34 mouse cellular contexts compared by ENCODE assay signal in genomic region chr9:45251990-45252389, GRCm38 (mm10). TPM values are rescaled to one million over a fixed set of nuclear protein-coding genes. Genes with fewer than 3 reads are reported as not detected.
A peak's percentile ranks its signal among the peaks of the same experiment; 100 is the strongest.
DNase-seq lines count a peak whose midpoint lies in the region; ATAC-seq and TF ChIP-seq lines count a peak whose summit lies in the region.
"Had no signal": no experiment of that assay in that cellular context is flagged by ENCODE, and none has a peak within 500 bp of the region (broad histone marks: within the 10 kb centered on the region; RNA-seq: fewer than 3 reads in every experiment).

No protein-coding gene starts in this region.

- peaks cover 35% of the 10 kb centered on the region for H3K36me3 ChIP-seq in macrophage (ENCODE audit: inconsistent target)
- no peaks in the 10 kb centered on the region for H3K36me3 ChIP-seq in hindbrain, embryonic 12.5 days
- H3K36me3 ChIP-seq: embryonic facial prominence, embryonic 12.5 days; heart, embryonic 10.5 days; heart, embryonic 15.5 days; kidney, embryonic 15.5 days; liver, embryonic 13.5 days had no signal

- H3K4me1 ChIP-seq in bone marrow macrophage, adult 2 months (ENCODE audit: control insufficient read depth, insufficient read depth, low read length) = peaks cover 84% of the 10 kb centered on the region
- H3K4me1 ChIP-seq in hindbrain, embryonic 12.5 days = no peaks in the 10 kb centered on the region
- H3K4me1 ChIP-seq: embryonic facial prominence, embryonic 12.5 days; kidney, embryonic 15.5 days had no signal

- H3K9ac ChIP-seq in hindbrain, embryonic 12.5 days = no peak overlapping the region
- H3K9ac ChIP-seq: embryonic facial prominence, embryonic 12.5 days; heart, embryonic 15.5 days; kidney, embryonic 15.5 days; liver, embryonic 13.5 days had no signal

- no peaks in the 10 kb centered on the region for H3K9me3 ChIP-seq in hindbrain, embryonic 12.5 days (replicated peaks)
- H3K9me3 ChIP-seq: embryonic facial prominence, embryonic 12.5 days; heart, embryonic 10.5 days; heart, embryonic 15.5 days; kidney, embryonic 15.5 days; liver, embryonic 13.5 days had no signal

- no peak overlapping the region for H3K4me3 ChIP-seq in bone marrow macrophage, adult 2 months (ENCODE audit: insufficient read depth, low read length)
- no peak overlapping the region for H3K4me3 ChIP-seq in macrophage (ENCODE audit: inconsistent target)
- no peak overlapping the region for H3K4me3 ChIP-seq in hindbrain, embryonic 12.5 days
- H3K4me3 ChIP-seq: embryonic facial prominence, embryonic 12.5 days; heart, embryonic 10.5 days; heart, embryonic 15.5 days; kidney, embryonic 15.5 days; liver, embryonic 13.5 days had no signal

- peak overlapping the region; percentile 69 for H3K27ac ChIP-seq in bone marrow macrophage, adult 2 months (ENCODE audit: insufficient read depth, low read depth, low read length)
- peak overlapping the region; percentile 61 for H3K27ac ChIP-seq in macrophage
- H3K27ac ChIP-seq in hindbrain, embryonic 12.5 days = no peak overlapping the region
- H3K27ac ChIP-seq: embryonic facial prominence, embryonic 12.5 days; heart, embryonic 10.5 days; heart, embryonic 15.5 days; hindbrain, postnatal 0 days; kidney, embryonic 15.5 days; liver, embryonic 13.5 days had no signal

- TF ChIP-seq CTCF in bone marrow macrophage, adult 2 months (IDR thresholded peaks at IDR 0.05; ENCODE audit: low read depth, low read length) = no peak

- intact Hi-C loops in left cerebral cortex, postnatal 4 days (cut with DNase I) = no loop called here

- ATAC-seq in hindbrain, embryonic 12.5 days (ENCODE audit: low FRiP score) = no peak
- ATAC-seq: forebrain, embryonic 14.5 days; hindbrain, postnatal 0 days; intestine, postnatal 0 days had no signal

- peak; percentile 84 for DNase-seq in 416B (ENCODE audit: low read depth)
- DNase-seq in CD4-positive helper T cell, adult 2 months (ENCODE audit: low read depth, low spot score) = peak; percentile 59
- no peak for DNase-seq in left cerebral cortex, postnatal 4 days
- no peak for DNase-seq in layer of hippocampus, postnatal 10 days (ENCODE audit: low spot score in 2 of 2)
- DNase-seq in layer of hippocampus, adult 9-10 months (ENCODE audit: low spot score) = no peak
- DNase-seq: adrenal gland, postnatal 25 days; cerebellum, adult 9-10 months; embryo, embryonic 11 days; gastrocnemius, postnatal 14 days; layer of hippocampus, postnatal 36 days; liver, embryonic 13.5 days; lung, adult 2 months; lung, postnatal 10 days; midbrain, embryonic 14.5 days; right cerebral cortex, postnatal 25 days had no signal

- TF ChIP-seq POLR2A in bone marrow macrophage, adult 2 months (IDR thresholded peaks at IDR 0.05; ENCODE audit: borderline replicate concordance, low read depth, low read length) = no peak

- H3K4me2 ChIP-seq in hindbrain, embryonic 12.5 days (replicated peaks) = no peak overlapping the region
- H3K4me2 ChIP-seq: embryonic facial prominence, embryonic 12.5 days; heart, embryonic 15.5 days; kidney, embryonic 15.5 days; liver, embryonic 13.5 days had no signal

- 21% methylated on average over 4 of the region's 4 CpGs for WGBS in macrophage (ENCODE audit: missing documents)
- 81% methylated on average over 4 of the region's 4 CpGs for WGBS in hindbrain, embryonic 12.5 days

- H3K79me2 ChIP-seq in macrophage (ENCODE audit: inconsistent target) = peaks cover 35% of the 10 kb centered on the region

- no peaks in the 10 kb centered on the region for H3K27me3 ChIP-seq in hindbrain, embryonic 12.5 days
- H3K27me3 ChIP-seq: embryonic facial prominence, embryonic 12.5 days; kidney, embryonic 15.5 days; liver, embryonic 13.5 days had no signal

RNA-seq across cellular contexts. Expression of gene Il10ra, which starts 17.0 kb away (rescaled TPM):
- 195 and 197 TPM in 2 replicates for polyA plus RNA-seq in bone marrow macrophage, adult 2 months (2012; ENCODE audit: insufficient read depth, insufficient read length, missing spikeins)
- total RNA-seq in macrophage (2018; cell fraction: chromatin; rRNA removed) = 100 to 1,000 TPM; 199 to 663 (median 293) TPM
- 100 to 1,000 TPM in 25 of 26 experiments, 10 to 100 TPM in 1; 81.1 to 253 (median 147) TPM for total RNA-seq in macrophage (2018; cell fraction: cytosol; rRNA removed)
- 100 to 1,000 TPM; 160 to 690 (median 355) TPM for total RNA-seq in macrophage (2018; cell fraction: nucleus; rRNA removed)
- 35.9 to 150 TPM (median 72.1 TPM) in 3 replicates for polyA plus RNA-seq in macrophage (2018)
- total RNA-seq in left cerebral cortex, postnatal 4 days (2021) = under 1 TPM; 0.87 to 0.90 TPM
- 1 to 10 TPM; 1.9 to 2.2 TPM for total RNA-seq in layer of hippocampus, postnatal 10 days (2021)
- 0.31 and 0.54 TPM in 2 replicates for polyA plus RNA-seq in hindbrain, embryonic 12.5 days (2016; fragmentation: Nextera tagmentation; extraction: Ambion mirVana)
- polyA plus RNA-seq: C2C12 had no signal

RNA-seq across cellular contexts. Expression of gene Tmprss4, which starts 48.1 kb away (rescaled TPM):
- polyA plus RNA-seq in bone marrow macrophage, adult 2 months (2012; ENCODE audit: insufficient read depth, insufficient read length, missing spikeins) = 2.0 and 2.2 TPM in 2 replicates
- total RNA-seq in macrophage (2018; cell fraction: chromatin; rRNA removed) = 10 to 100 TPM in 10 of 26 experiments, 1 to 10 TPM in 15, under 1 TPM in 1; 0.50 to 23.3 (median 5.6) TPM
- 1 to 10 TPM in 21 of 26 experiments, under 1 TPM in 5; 0.33 to 4.7 (median 1.7) TPM for total RNA-seq in macrophage (2018; cell fraction: cytosol; rRNA removed)
- 10 to 100 TPM in 5 of 26 experiments, 1 to 10 TPM in 19, under 1 TPM in 1, not detected in 1; 0.75 to 14.9 (median 5.3) TPM for total RNA-seq in macrophage (2018; cell fraction: nucleus; rRNA removed)
- 0.54 to 2.3 TPM (median 2.1 TPM) in 3 replicates for polyA plus RNA-seq in macrophage (2018)
- not detected for total RNA-seq in left cerebral cortex, postnatal 4 days (2021)
- total RNA-seq in layer of hippocampus, postnatal 10 days (2021) = not detected
- 0.18 and 0.21 TPM in 2 replicates for polyA plus RNA-seq in hindbrain, embryonic 12.5 days (2016; fragmentation: Nextera tagmentation; extraction: Ambion mirVana)
- total RNA-seq: adrenal gland, adult 18-20 months; adrenal gland, postnatal 25 days; gastrocnemius, postnatal 14 days; granulocyte monocyte progenitor cell, adult 5-6 weeks; heart, postnatal 25 days; layer of hippocampus, adult 18-20 months; layer of hippocampus, postnatal 36 days; left cerebral cortex, postnatal 10 days; megakaryocyte-erythroid progenitor cell, adult 5-6 weeks; monocyte, adult 5-6 weeks had no signal
- polyA plus RNA-seq: C2C12; forebrain, embryonic 14.5 days; heart, embryonic 10.5 days; hindbrain, embryonic 11.5 days; hindbrain, postnatal 0 days; midbrain, embryonic 14.5 days had no signal

Comparison
In these comparisons a context has a peak if more than half of its experiments do, and no peak if none do; other contexts are left out.
1. DNase-seq: peak in 416B (single experiment) and CD4-positive helper T cell, adult 2 months (single experiment); none in left cerebral cortex, postnatal 4 days (single experiment), layer of hippocampus, postnatal 10 days (0 of 2) and layer of hippocampus, adult 9-10 months (single experiment).
2. RNA of gene Il10ra, which starts 17.0 kb away (polyA plus RNA-seq): 195 to 197 TPM in bone marrow macrophage, adult 2 months and 35.9 to 150 TPM in macrophage; 0.31 to 0.54 TPM in hindbrain, embryonic 12.5 days; every median in the first group is over 10 times any median in the second.